Mouse (Mus musculus): ENCODE data around the gene Taldo1.

DNA sequence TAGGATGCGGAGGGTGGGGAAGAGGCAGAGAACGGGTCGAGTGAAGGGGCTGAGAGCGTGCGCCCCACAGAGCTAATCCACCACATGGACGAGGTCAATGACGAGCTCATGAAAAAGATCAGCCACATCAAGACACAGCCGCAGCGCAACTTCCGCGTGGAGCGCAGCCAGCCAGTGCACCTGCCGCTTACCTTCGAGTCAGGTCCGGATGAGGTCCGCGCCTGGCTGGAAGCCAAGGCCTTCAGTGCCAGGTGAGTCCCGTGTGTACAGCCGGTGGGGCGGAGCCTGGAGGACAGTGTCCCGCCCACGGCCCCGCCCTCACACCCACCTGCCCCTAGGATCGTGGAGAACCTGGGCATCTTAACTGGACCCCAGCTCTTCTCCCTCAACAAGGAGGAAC lies 30.5 kb upstream of the Taldo1 start:
- TF ChIP-seq CTCF (IDR thresholded peaks at IDR 0.05; ENCODE audit: low read depth, low read length) (no peak), EP300 (IDR thresholded peaks at IDR 0.05; ENCODE audit: insufficient read depth, low read depth, low read length) (no peak), POLR2A (IDR thresholded peaks at IDR 0.05; ENCODE audit: insufficient read depth, low read length) (no peak)
